8 mouse cellular contexts compared by ENCODE assay signal in the genomic region with DNA sequence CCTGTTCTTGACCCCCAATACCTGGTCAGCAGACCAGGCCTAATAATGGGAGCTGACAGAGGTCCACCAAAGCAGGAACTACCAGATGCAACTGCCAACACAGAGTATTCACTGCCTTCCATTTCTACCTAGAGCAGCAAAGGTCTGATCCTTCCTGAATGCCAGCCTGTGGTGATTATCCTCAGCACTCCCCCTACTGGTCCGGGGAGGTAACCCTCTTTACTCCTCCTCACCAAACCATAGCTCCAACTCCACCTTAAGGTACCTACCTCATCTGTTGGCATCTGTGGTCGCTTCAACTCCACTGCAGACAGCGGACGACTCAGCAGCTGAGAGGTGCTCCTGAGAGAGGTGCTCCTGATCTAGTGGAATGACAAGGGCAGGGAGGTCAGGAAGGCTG. TPM values are rescaled to one million over a fixed set of nuclear protein-coding genes. Genes with fewer than 3 reads are reported as not detected.
DNase-seq lines count a peak whose midpoint lies in the region; ATAC-seq and TF ChIP-seq lines count a peak whose summit lies in the region.

No protein-coding gene starts in this region.

- TF ChIP-seq POLR2A in bone marrow, adult 2 months (IDR thresholded peaks at IDR 0.05; ENCODE audit: borderline replicate concordance, control insufficient read depth, low read depth, low read length), result no peak
- no peak for TF ChIP-seq POLR2A in small intestine, adult 2 months (IDR thresholded peaks at IDR 0.05; ENCODE audit: low read depth, low read length)

- H3K4me3 ChIP-seq in forebrain, embryonic 13.5 days, result no peak overlapping the region
- no peak overlapping the region for H3K4me3 ChIP-seq in forebrain, embryonic 10.5 days
- no peak overlapping the region for H3K4me3 ChIP-seq in bone marrow, adult 2 months (replicated peaks; ENCODE audit: control insufficient read depth, low read depth, low read length)
- H3K4me3 ChIP-seq in intestine, embryonic 15.5 days (replicated peaks), result no peak overlapping the region
- H3K4me3 ChIP-seq in lung, embryonic 14.5 days (ENCODE audit: low read depth, low read length), result no peak overlapping the region
- H3K4me3 ChIP-seq in small intestine, adult 2 months (ENCODE audit: low read depth, low read length), result no peak overlapping the region

- peak; percentile 38; the same call in 1 of the 2 replicates for ATAC-seq in forebrain, embryonic 13.5 days
- ATAC-seq in erythroblast, adult 5-6 weeks (replicated peaks; ENCODE audit: low FRiP score, poor library complexity, severe bottlenecking), result peak; percentile 80
- ATAC-seq in intestine, embryonic 15.5 days, result peak; percentile 41; the same call in 1 of the 2 replicates
- 0 out of 2 replicates have a peak, but pooled peaks have one; percentile 22 for ATAC-seq in lung, embryonic 14.5 days (ENCODE audit: insufficient read depth)

- DNase-seq in forebrain, embryonic 10.5 days (ENCODE audit: extremely low spot score, low spot score), result no peak
- DNase-seq in CD4-positive, CD25-positive, alpha-beta regulatory T cell, adult 2 months (ENCODE audit: low read depth, low spot score), result peak; percentile 82
- peak; percentile 77 for DNase-seq in lung, embryonic 14.5 days

- no peak overlapping the region for H3K27ac ChIP-seq in forebrain, embryonic 13.5 days
- no peak overlapping the region for H3K27ac ChIP-seq in forebrain, embryonic 10.5 days
- H3K27ac ChIP-seq in bone marrow, adult 2 months (ENCODE audit: control insufficient read depth, insufficient read depth, low read depth, low read length, poor library complexity), result no peak overlapping the region
- H3K27ac ChIP-seq in intestine, embryonic 15.5 days, result no peak overlapping the region
- H3K27ac ChIP-seq in lung, embryonic 14.5 days (ENCODE audit: low read depth), result 0 out of 2 replicates have a peak overlapping the region, but pooled peaks have one; percentile 40
- H3K27ac ChIP-seq in small intestine, adult 2 months (ENCODE audit: insufficient read depth, low read depth, low read length), result no peak overlapping the region

- no peak overlapping the region for H3K4me2 ChIP-seq in forebrain, embryonic 13.5 days
- no peak overlapping the region for H3K4me2 ChIP-seq in intestine, embryonic 15.5 days (replicated peaks)
- no peak overlapping the region for H3K4me2 ChIP-seq in lung, embryonic 14.5 days

- peaks cover 16% of the 10 kb centered on the region for H3K4me1 ChIP-seq in forebrain, embryonic 13.5 days
- H3K4me1 ChIP-seq in forebrain, embryonic 10.5 days, result peaks cover 18% of the 10 kb centered on the region
- peaks cover 2% of the 10 kb centered on the region; the same call in 1 of the 2 replicates for H3K4me1 ChIP-seq in bone marrow, adult 2 months (ENCODE audit: control insufficient read depth, insufficient read depth, low read length)
- H3K4me1 ChIP-seq in intestine, embryonic 15.5 days (replicated peaks), result peaks cover 4% of the 10 kb centered on the region; the same call in 1 of the 2 replicates
- H3K4me1 ChIP-seq in lung, embryonic 14.5 days (ENCODE audit: insufficient read depth), result peaks cover 7% of the 10 kb centered on the region
- H3K4me1 ChIP-seq in small intestine, adult 2 months (ENCODE audit: control insufficient read depth, insufficient read depth, insufficient read length, low read length), result 0 out of 2 replicates have a peak, but pooled peaks cover 3% of the 10 kb centered on the region

- WGBS in forebrain, embryonic 13.5 days, result 59% methylated on average over 4 of the region's 4 CpGs
- 56% methylated on average over 4 of the region's 4 CpGs for WGBS in forebrain, embryonic 10.5 days
- WGBS in bone marrow, adult 2 months, result 22% methylated on average over 4 of the region's 4 CpGs
- whole genome bisulfite sequencing in intestine, embryonic 15.5 days, result 47% methylated on average over 4 of the region's 4 CpGs
- 39% methylated on average over 4 of the region's 4 CpGs for WGBS in lung, embryonic 14.5 days
- 24% methylated on average over 4 of the region's 4 CpGs for WGBS in small intestine, adult 2 months

- no peak overlapping the region for H3K9ac ChIP-seq in forebrain, embryonic 13.5 days
- no peak overlapping the region for H3K9ac ChIP-seq in intestine, embryonic 15.5 days
- H3K9ac ChIP-seq in lung, embryonic 14.5 days, result no peak overlapping the region

- H3K36me3 ChIP-seq in forebrain, embryonic 13.5 days (ENCODE audit: poor library complexity, severe bottlenecking), result peaks cover 71% of the 10 kb centered on the region
- H3K36me3 ChIP-seq in forebrain, embryonic 10.5 days (replicated peaks), result peaks cover 90% of the 10 kb centered on the region
- H3K36me3 ChIP-seq in intestine, embryonic 15.5 days, result peaks cover 26% of the 10 kb centered on the region
- peaks cover 85% of the 10 kb centered on the region for H3K36me3 ChIP-seq in lung, embryonic 14.5 days (ENCODE audit: insufficient read depth)
- H3K36me3 ChIP-seq in small intestine, adult 2 months (ENCODE audit: control insufficient read depth, insufficient read depth, low read length), result peaks cover 50% of the 10 kb centered on the region

- peak; percentile 75 for TF ChIP-seq CTCF in bone marrow, adult 2 months (IDR thresholded peaks at IDR 0.05; ENCODE audit: control insufficient read depth, insufficient read depth, low read length)
- peak; percentile 84 for TF ChIP-seq CTCF in lung, embryonic 14.5 days (IDR thresholded peaks at IDR 0.05; ENCODE audit: low read depth)
- TF ChIP-seq CTCF in small intestine, adult 2 months (IDR thresholded peaks at IDR 0.05; ENCODE audit: extremely low read depth, insufficient read length, insufficient replicate concordance, low read depth, low read length), result peak; percentile 70; the same call in 1 of the 2 replicates

- H3K9me3 ChIP-seq in forebrain, embryonic 13.5 days (replicated peaks), result no peaks in the 10 kb centered on the region
- H3K9me3 ChIP-seq in forebrain, embryonic 10.5 days, result no peaks in the 10 kb centered on the region
- no peaks in the 10 kb centered on the region for H3K9me3 ChIP-seq in intestine, embryonic 15.5 days
- no peaks in the 10 kb centered on the region for H3K9me3 ChIP-seq in lung, embryonic 14.5 days (ENCODE audit: low read depth, low read length)

- H3K27me3 ChIP-seq in forebrain, embryonic 13.5 days, result no peaks in the 10 kb centered on the region
- no peaks in the 10 kb centered on the region for H3K27me3 ChIP-seq in forebrain, embryonic 10.5 days (ENCODE audit: poor library complexity, severe bottlenecking)
- no peaks in the 10 kb centered on the region for H3K27me3 ChIP-seq in intestine, embryonic 15.5 days (replicated peaks)
- no peaks in the 10 kb centered on the region for H3K27me3 ChIP-seq in lung, embryonic 14.5 days (ENCODE audit: insufficient read depth, low read length)
- H3K27me3 ChIP-seq in small intestine, adult 2 months (ENCODE audit: control insufficient read depth, insufficient read depth, low read length), result no peaks in the 10 kb centered on the region

RNA-seq across cellular contexts. Expression of a gene that starts 6.7 kb away (rescaled TPM):
- polyA plus RNA-seq in forebrain, embryonic 13.5 days (2015; fragmentation: Nextera tagmentation; extraction: Ambion mirVana), result 52.3 and 79.6 TPM in 2 replicates
- 65.1 and 69.2 TPM in 2 replicates for polyA plus RNA-seq in forebrain, embryonic 10.5 days (2016; fragmentation: Nextera tagmentation; extraction: Ambion mirVana)
- polyA plus RNA-seq in bone marrow, adult 2 months (2011; ENCODE audit: insufficient read depth, insufficient read length, low replicate concordance, missing spikeins), result 189 and 212 TPM in 2 replicates
- total RNA-seq in erythroblast, adult 5-6 weeks (2015; ENCODE audit: low replicate concordance), result 22.6 and 29.2 TPM in 2 replicates
- 9.0 and 15.5 TPM in 2 replicates for total RNA-seq in erythroblast, adult 5-6 weeks (2017; ENCODE audit: low replicate concordance)
- polyA plus RNA-seq in intestine, embryonic 15.5 days (2015; fragmentation: Nextera tagmentation; extraction: Ambion mirVana), result 68.2 and 73.2 TPM in 2 replicates
- polyA plus RNA-seq in lung, embryonic 14.5 days (2014; fragmentation: Nextera tagmentation; extraction: Ambion mirVana), result 94.8 and 97.4 TPM in 2 replicates
- 110 and 295 TPM in 2 replicates for polyA plus RNA-seq in small intestine, adult 2 months (2012; rRNA removed)

RNA-seq across cellular contexts. Expression of a gene that starts 40.2 kb away (rescaled TPM):
- 19.8 and 22.1 TPM in 2 replicates for polyA plus RNA-seq in forebrain, embryonic 13.5 days (2015; fragmentation: Nextera tagmentation; extraction: Ambion mirVana)
- 16.0 and 19.2 TPM in 2 replicates for polyA plus RNA-seq in forebrain, embryonic 10.5 days (2016; fragmentation: Nextera tagmentation; extraction: Ambion mirVana)
- 29.6 and 45.2 TPM in 2 replicates for polyA plus RNA-seq in bone marrow, adult 2 months (2011; ENCODE audit: insufficient read depth, insufficient read length, low replicate concordance, missing spikeins)
- 43.9 and 44.4 TPM in 2 replicates for total RNA-seq in erythroblast, adult 5-6 weeks (2015; ENCODE audit: low replicate concordance)
- total RNA-seq in erythroblast, adult 5-6 weeks (2017; ENCODE audit: low replicate concordance), result 19.9 and 21.7 TPM in 2 replicates
- polyA plus RNA-seq in intestine, embryonic 15.5 days (2015; fragmentation: Nextera tagmentation; extraction: Ambion mirVana), result 25.9 and 31.8 TPM in 2 replicates
- polyA plus RNA-seq in lung, embryonic 14.5 days (2014; fragmentation: Nextera tagmentation; extraction: Ambion mirVana), result 43.5 and 44.3 TPM in 2 replicates
- polyA plus RNA-seq in small intestine, adult 2 months (2012; rRNA removed), result 20.4 and 38.6 TPM in 2 replicates

RNA-seq across cellular contexts. Expression of a gene that starts 40.6 kb away (rescaled TPM):
- not detected in 2 replicates for polyA plus RNA-seq in forebrain, embryonic 13.5 days (2015; fragmentation: Nextera tagmentation; extraction: Ambion mirVana)
- polyA plus RNA-seq in forebrain, embryonic 10.5 days (2016; fragmentation: Nextera tagmentation; extraction: Ambion mirVana), result 0.50 TPM in 1 of 2 replicates, not detected in the other
- polyA plus RNA-seq in bone marrow, adult 2 months (2011; ENCODE audit: insufficient read depth, insufficient read length, low replicate concordance, missing spikeins), result 7.3 TPM in 1 of 2 replicates, not detected in the other
- total RNA-seq in erythroblast, adult 5-6 weeks (2015; ENCODE audit: low replicate concordance), result not detected in 2 replicates
- not detected in 2 replicates for total RNA-seq in erythroblast, adult 5-6 weeks (2017; ENCODE audit: low replicate concordance)
- polyA plus RNA-seq in intestine, embryonic 15.5 days (2015; fragmentation: Nextera tagmentation; extraction: Ambion mirVana), result 0.57 TPM in 1 of 2 replicates, not detected in the other
- polyA plus RNA-seq in lung, embryonic 14.5 days (2014; fragmentation: Nextera tagmentation; extraction: Ambion mirVana), result not detected in 2 replicates
- polyA plus RNA-seq in small intestine, adult 2 months (2012; rRNA removed), result not detected in 2 replicates

RNA-seq across cellular contexts. Expression of a gene that starts 56.5 kb away (rescaled TPM):
- polyA plus RNA-seq in forebrain, embryonic 13.5 days (2015; fragmentation: Nextera tagmentation; extraction: Ambion mirVana), result 45.0 and 48.7 TPM in 2 replicates
- polyA plus RNA-seq in forebrain, embryonic 10.5 days (2016; fragmentation: Nextera tagmentation; extraction: Ambion mirVana), result 21.9 and 24.0 TPM in 2 replicates
- polyA plus RNA-seq in bone marrow, adult 2 months (2011; ENCODE audit: insufficient read depth, insufficient read length, low replicate concordance, missing spikeins), result 24.4 and 28.0 TPM in 2 replicates
- total RNA-seq in erythroblast, adult 5-6 weeks (2015; ENCODE audit: low replicate concordance), result 122 and 194 TPM in 2 replicates
- total RNA-seq in erythroblast, adult 5-6 weeks (2017; ENCODE audit: low replicate concordance), result 216 and 452 TPM in 2 replicates
- polyA plus RNA-seq in intestine, embryonic 15.5 days (2015; fragmentation: Nextera tagmentation; extraction: Ambion mirVana), result 27.7 and 28.5 TPM in 2 replicates
- polyA plus RNA-seq in lung, embryonic 14.5 days (2014; fragmentation: Nextera tagmentation; extraction: Ambion mirVana), result 35.5 and 36.4 TPM in 2 replicates
- polyA plus RNA-seq in small intestine, adult 2 months (2012; rRNA removed), result 7.1 and 15.6 TPM in 2 replicates

Comparison
In these comparisons a context has a peak if more than half of its experiments do, and no peak if none do; other contexts are left out.
1. ATAC-seq: peak in every context shown above with its lines; median percentile 80 in erythroblast, adult 5-6 weeks; 41 in intestine, embryonic 15.5 days; 38 in forebrain, embryonic 13.5 days; 22 in lung, embryonic 14.5 days.